Mouse (Mus musculus) embryonic fibroblast, embryonic 13.5 days (primary cell): ENCODE results near the gene D630045J12Rik.

Source experiments
- CTCF ChIP-seq: IDR thresholded peaks from 2 replicates; pipeline ENCODE4 v1.5.1; 2011; ENCODE audit warnings: mild to moderate bottlenecking, control low read depth, low read length, moderate library complexity, borderline replicate concordance; ENCODE audit not compliant: insufficient read depth
- POLR2A ChIP-seq: IDR thresholded peaks from 2 replicates; pipeline ENCODE4 v1.6.1; 2011; ENCODE audit warnings: low read depth, mild to moderate bottlenecking, control low read depth, low read length, moderate library complexity

GRCm38 (mm10) chr6:38164705-38165104 is 89.1 kb downstream of the D630045J12Rik start:
- TF ChIP-seq POLR2A = no peak
- no peak for TF ChIP-seq CTCF
